Mouse (Mus musculus) stomach, postnatal 0 days (tissue): ENCODE measurements at regions not wholly inside any gene's neighbourhood (a gene's known extent, or its start where the extent isn't known, plus 50 kb on each side); places are given as distances from the start of the nearest gene placed in this dataset.

ENCODE experiments used
- ATAC-seq: fragments of 200-750 bp; cut with Nextera tagmentation; 2 replicates; pipeline ENCODE4 v1.8.0; 2017; ENCODE audit not compliant: low FRiP score, low TSS enrichment
- DNase-seq: peaks from one replicate; pipeline ENCODE4 v3.0.0-alpha.2; 2016; ENCODE audit warnings: low spot score
- H3K27ac ChIP-seq: fragments of 300-500 bp; sonication (generic); replicated peaks from 2 replicates; pipeline ENCODE4 v1.5.1; 2014; ENCODE audit warnings: mild to moderate bottlenecking, control low read depth
- H3K27me3 ChIP-seq: fragments of 300-500 bp; sonication (generic); 2 replicates; pipeline ENCODE4 v1.6.1; 2014; ENCODE audit warnings: low read length; ENCODE audit not compliant: control insufficient read depth, insufficient read depth
- H3K36me3 ChIP-seq: fragments of 300-500 bp; sonication (generic); 2 replicates; pipeline ENCODE4 v1.6.1; 2014; ENCODE audit warnings: low read length, mixed read lengths; ENCODE audit not compliant: control insufficient read depth, insufficient read depth
- H3K4me1 ChIP-seq: fragments of 300-500 bp; sonication (generic); replicated peaks from 2 replicates; pipeline ENCODE4 v1.6.1; 2014; ENCODE audit warnings: antibody characterized with exemption; ENCODE audit not compliant: control insufficient read depth, insufficient read depth
- H3K4me2 ChIP-seq: fragments of 300-500 bp; sonication (generic); replicated peaks from 2 replicates; pipeline ENCODE4 v1.6.1; 2014; ENCODE audit warnings: low read depth, mild to moderate bottlenecking, control low read depth, moderate library complexity
- H3K4me3 ChIP-seq: fragments of 300-500 bp; sonication (generic); 2 replicates; pipeline ENCODE4 v1.5.1; 2014; ENCODE audit warnings: low read depth, low read length, control low read depth
- H3K9ac ChIP-seq: fragments of 300-500 bp; sonication (generic); 2 replicates; pipeline ENCODE4 v1.6.1; 2014; ENCODE audit warnings: mild to moderate bottlenecking, low read length, control low read depth, mixed read lengths
- H3K9me3 ChIP-seq: fragments of 300-500 bp; sonication (generic); 2 replicates; pipeline ENCODE4 v1.6.1; 2016; ENCODE audit warnings: low read length; ENCODE audit not compliant: control insufficient read depth
- CTCF ChIP-seq: IDR thresholded peaks from 2 replicates; pipeline ENCODE4 v1.5.1; 2016; ENCODE audit warnings: antibody characterized with exemption, low read depth, mild to moderate bottlenecking, moderate library complexity
- EP300 ChIP-seq: optimal IDR thresholded peaks from 2 replicates; pipeline ENCODE3; 2016; ENCODE audit warnings: antibody characterized with exemption
- WGBS: fragments of 180-500 bp; shearing (Covaris S2); extraction: QIAGEN DNeasy Blood & Tissue Kit; methylation state at CpG from one replicate; pipeline ENCODE4 v1.1.7; 2014; 5-methylcytosine and 5-hydroxymethylcytosine counted together

DNA sequence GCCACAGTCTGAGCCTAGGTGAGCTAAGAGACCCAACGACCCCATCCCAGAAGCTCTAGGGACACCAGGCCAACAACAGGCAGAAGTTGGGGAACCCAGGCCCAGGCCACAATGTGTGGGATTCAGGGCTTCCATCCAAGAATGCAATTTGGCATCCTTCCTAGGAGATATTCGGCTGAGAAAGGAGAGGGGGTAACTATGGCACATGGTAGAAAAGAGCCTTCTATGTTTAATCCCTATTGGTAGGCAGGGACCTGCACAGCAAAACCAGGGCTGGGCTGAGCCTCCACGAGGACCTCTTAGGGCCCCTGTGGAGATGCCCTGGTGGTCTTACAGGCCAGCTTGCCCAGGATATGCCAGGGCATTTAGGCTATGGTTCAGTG lies 71.8 kb downstream of the Zfp36l2 start:
- 33% methylated on average over 3 of the region's 3 CpGs for WGBS
- Histone ChIP-seq H3K4me3 (no peak overlapping the region), H3K27ac (0 out of 2 replicates have a peak overlapping the region, but pooled peaks have one; percentile 35), H3K36me3 (no peaks in the 10 kb centered on the region), H3K9me3 (no peaks in the 10 kb centered on the region), H3K27me3 (no peaks in the 10 kb centered on the region), H3K4me1 (peaks cover 16% of the 10 kb centered on the region), H3K4me2 (no peak overlapping the region), H3K9ac (no peak overlapping the region)
- no peak for TF ChIP-seq CTCF
- no peak for TF ChIP-seq EP300
- no peak for ATAC-seq
- no peak for DNase-seq

DNA sequence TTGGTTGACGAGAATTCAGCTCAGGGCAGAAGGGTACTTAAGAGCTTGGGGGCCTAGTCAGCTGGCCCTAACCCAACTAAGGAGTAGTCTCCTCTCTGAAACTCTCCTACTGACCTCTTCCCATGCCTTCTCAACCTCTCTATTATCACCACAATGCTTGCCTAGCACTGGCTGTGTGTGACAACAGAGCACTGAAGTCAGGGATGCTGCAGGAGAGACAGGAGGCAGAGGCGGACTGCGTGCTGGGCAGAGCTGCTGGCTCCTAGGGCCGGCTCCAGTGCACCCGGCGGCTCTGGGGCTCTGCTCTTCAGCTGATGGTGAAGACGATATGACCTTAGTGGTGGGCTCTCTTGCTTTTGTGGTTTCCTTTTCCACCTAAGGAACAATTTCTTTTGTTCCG lies 72.6 kb downstream of the Zfp36l2 start:
- 0 out of 2 replicates have a peak overlapping the region, but pooled peaks have one; percentile 30 for H3K27ac ChIP-seq
- H3K4me2 ChIP-seq, result no peak overlapping the region
- no peaks in the 10 kb centered on the region for H3K9me3 ChIP-seq
- H3K27me3 ChIP-seq, result no peaks in the 10 kb centered on the region
- TF ChIP-seq CTCF (no peak), EP300 (no peak)
- H3K36me3 ChIP-seq, result no peaks in the 10 kb centered on the region
- H3K4me1 ChIP-seq, result peaks cover 16% of the 10 kb centered on the region
- ATAC-seq, result no peak
- no peak overlapping the region for H3K4me3 ChIP-seq
- DNase-seq, result no peak
- 89% methylated on average over 8 of the region's 8 CpGs for WGBS
- H3K9ac ChIP-seq, result no peak overlapping the region

DNA sequence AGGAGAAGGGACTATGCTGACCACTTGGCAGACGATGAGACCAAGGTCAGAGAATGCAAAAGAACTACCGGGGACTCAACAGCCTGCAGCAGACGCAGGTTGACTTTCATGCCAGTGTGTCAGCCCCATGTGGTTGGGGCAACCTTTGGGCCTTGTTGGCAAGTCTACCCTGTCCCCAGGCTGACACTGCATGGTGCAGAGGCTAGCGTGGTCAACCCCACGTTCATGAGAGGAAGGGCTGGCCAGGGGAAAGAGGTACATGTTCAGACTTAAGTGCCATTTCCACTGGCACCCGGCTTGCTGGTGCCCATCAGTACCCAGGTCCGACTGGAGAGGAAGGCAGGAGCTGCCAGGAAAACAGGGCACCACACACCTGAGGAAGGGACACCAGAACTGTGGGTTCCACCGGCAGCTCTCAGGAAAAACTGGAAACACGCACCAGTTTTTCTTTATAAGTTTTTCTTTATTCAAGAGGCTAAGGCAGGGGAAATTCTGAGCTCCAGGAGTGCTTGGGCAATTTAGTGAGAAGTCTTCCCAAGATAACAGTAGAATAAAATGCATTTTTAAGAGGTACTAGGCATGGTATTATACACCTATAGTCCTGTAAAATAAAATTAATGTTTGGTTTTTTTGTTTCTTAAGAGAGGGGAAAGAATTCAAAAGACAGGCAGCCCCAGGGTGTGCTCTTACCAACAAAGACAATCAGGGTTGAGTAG lies 73.3 kb downstream of the Zfp36l2 start:
- no peak overlapping the region for H3K27ac ChIP-seq
- TF ChIP-seq EP300 (no peak), CTCF (no peak)
- no peak overlapping the region for H3K4me2 ChIP-seq
- H3K4me3 ChIP-seq, result no peak overlapping the region
- H3K9ac ChIP-seq, result peak overlapping the region; percentile 13; the same call in 1 of the 2 replicates
- WGBS, result 66% methylated on average over 9 of the region's 9 CpGs
- DNase-seq (no peak), ATAC-seq (peak; percentile 3; the same call in 1 of the 2 replicates)
- H3K36me3 ChIP-seq, result no peaks in the 10 kb centered on the region
- no peaks in the 10 kb centered on the region for H3K9me3 ChIP-seq
- peaks cover 20% of the 10 kb centered on the region for H3K4me1 ChIP-seq
- H3K27me3 ChIP-seq, result no peaks in the 10 kb centered on the region

DNA sequence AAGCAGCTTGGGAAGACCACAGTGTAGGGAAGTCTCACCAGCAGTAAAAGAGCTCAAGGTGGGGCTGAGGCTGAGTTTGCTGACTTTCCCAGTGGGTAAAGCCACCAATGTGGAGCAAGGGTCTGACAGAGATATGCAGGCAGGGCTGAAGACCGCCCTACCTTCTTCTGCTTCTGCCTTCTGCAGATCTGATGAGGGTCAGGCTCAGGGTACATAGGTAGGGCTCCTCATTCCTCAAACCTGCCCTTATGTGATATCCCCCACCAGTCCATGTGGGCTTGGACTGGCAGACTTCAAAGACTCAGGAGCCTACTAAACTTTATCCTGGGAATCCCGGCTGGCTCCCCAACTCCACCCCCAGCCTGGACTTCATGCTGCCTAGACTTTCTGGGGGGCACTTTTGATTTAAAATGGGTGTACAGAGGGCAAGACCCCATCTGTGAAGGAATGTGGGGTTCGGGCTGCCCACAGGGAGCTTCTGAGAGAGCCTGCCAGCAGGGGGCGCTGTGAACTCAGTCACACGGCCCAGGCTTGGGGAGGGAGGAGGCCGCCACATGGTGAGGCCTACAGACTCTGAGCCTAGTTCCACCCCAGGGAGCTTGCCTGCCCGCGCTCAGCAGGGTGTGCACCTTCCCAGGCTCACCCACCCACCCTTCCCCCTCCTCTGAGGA lies 74.0 kb downstream of the Zfp36l2 start:
- no peaks in the 10 kb centered on the region for H3K36me3 ChIP-seq
- H3K9me3 ChIP-seq, result no peaks in the 10 kb centered on the region
- H3K4me3 ChIP-seq, result no peak overlapping the region
- DNase-seq (peak; percentile 92), ATAC-seq (peak; percentile 81)
- TF ChIP-seq EP300 (no peak), CTCF (peak; percentile 94)
- peak overlapping the region; percentile 13; the same call in 1 of the 2 replicates for H3K9ac ChIP-seq
- H3K4me2 ChIP-seq, result no peak overlapping the region
- WGBS, result 33% methylated on average over 8 of the region's 8 CpGs
- no peak overlapping the region for H3K27ac ChIP-seq
- no peaks in the 10 kb centered on the region for H3K27me3 ChIP-seq
- H3K4me1 ChIP-seq, result peaks cover 20% of the 10 kb centered on the region

DNA sequence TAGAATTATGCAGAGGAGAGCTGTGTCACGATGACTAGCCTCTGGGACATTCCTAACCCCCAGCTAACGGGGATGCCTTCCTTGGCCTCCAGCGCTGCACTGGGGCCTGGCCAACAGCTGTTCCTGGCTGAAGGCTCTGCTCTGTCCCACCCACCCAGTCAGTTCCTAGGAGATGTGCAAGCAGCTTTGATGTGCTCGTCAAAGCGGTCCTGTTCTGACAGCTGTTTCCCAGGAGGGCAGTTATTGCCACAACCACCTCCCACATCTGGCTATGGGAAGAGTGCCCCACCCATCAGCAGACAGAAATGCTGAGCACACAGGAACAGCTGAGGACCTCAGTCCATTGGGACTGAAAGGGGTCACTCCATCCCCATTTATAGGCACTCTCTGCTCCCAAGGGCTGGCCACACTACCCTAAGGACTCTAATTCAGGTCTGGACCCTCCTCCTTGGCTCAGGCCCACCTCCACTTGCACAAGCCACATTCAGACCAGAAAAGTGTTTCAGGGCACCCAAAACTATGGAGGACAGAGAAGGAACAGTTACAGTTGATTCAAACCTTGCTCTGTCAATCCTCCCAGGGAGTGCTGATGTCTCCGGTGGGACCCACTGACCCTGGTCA lies 75.2 kb downstream of the Zfp36l2 start:
- ATAC-seq, result peak; percentile 36; the same call in 1 of the 2 replicates
- Histone ChIP-seq H3K27me3 (no peaks in the 10 kb centered on the region), H3K9ac (no peak overlapping the region), H3K9me3 (no peaks in the 10 kb centered on the region), H3K27ac (peak overlapping the region; percentile 83), H3K4me3 (no peak overlapping the region), H3K4me1 (peaks cover 20% of the 10 kb centered on the region), H3K4me2 (0 out of 2 replicates have a peak overlapping the region, but pooled peaks have one; percentile 3), H3K36me3 (no peaks in the 10 kb centered on the region)
- peak; percentile 46 for DNase-seq
- 27% methylated on average over 6 of the region's 6 CpGs for WGBS
- no peak for TF ChIP-seq EP300
- TF ChIP-seq CTCF, result no peak
